Mouse (Mus musculus): ENCODE measurements around the gene Slc26a11. TPM values are rescaled to one million over a fixed set of nuclear protein-coding genes. Genes with fewer than 3 reads are reported as not detected.

Slc26a11 gene
- polyA plus RNA-seq, 1 experiment from 2014 or later, result 10.8 TPM

DNA sequence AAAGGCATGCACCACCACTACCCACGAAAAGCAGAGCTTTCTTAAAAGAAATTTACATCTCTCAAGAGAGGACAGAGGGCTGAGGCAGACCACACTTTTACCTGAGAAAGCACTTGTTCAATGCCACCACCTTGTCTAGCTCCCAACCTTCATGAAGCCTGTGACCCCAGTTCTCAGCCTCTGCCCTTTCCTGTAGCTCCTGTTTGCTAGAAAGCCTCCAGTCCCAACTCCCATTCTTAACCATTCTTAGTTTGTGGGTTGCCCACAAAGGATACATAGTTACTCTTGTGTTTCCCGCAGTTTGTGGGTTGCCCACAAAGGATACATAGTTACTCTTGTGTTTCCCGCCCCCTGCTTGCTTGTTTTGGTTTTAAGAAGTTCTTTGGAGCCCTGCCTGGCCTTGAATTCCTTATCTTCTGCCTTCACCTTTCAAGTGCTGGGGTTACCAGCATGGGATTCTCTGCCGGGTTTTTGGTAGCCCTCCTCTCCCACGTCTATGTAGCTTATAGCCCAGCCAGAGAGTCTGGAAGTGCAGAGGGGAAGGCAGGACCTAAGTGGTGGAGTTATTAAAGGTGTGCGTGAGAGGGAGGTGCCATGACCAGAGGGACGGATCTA, 36.1 kb downstream of the Slc26a11 start:
- Histone ChIP-seq H3K4me3 (replicated peaks) (peak overlapping the region; percentile 70), H3K9me3 (replicated peaks) (no peaks in the 10 kb centered on the region), H3K36me3 (no peaks in the 10 kb centered on the region), H3K27me3 (peaks cover 42% of the 10 kb centered on the region), H3K4me2 (peak overlapping the region; percentile 98), H3K9ac (no peak overlapping the region; the same call in 1 of the 2 replicates), H3K27ac (no peak overlapping the region; the same call in 1 of the 2 replicates), H3K4me1 (peaks cover 53% of the 10 kb centered on the region)
- ATAC-seq (replicated peaks; ENCODE audit: low FRiP score), result no peak
- WGBS, result 44% methylated on average over 7 of the region's 7 CpGs

DNA sequence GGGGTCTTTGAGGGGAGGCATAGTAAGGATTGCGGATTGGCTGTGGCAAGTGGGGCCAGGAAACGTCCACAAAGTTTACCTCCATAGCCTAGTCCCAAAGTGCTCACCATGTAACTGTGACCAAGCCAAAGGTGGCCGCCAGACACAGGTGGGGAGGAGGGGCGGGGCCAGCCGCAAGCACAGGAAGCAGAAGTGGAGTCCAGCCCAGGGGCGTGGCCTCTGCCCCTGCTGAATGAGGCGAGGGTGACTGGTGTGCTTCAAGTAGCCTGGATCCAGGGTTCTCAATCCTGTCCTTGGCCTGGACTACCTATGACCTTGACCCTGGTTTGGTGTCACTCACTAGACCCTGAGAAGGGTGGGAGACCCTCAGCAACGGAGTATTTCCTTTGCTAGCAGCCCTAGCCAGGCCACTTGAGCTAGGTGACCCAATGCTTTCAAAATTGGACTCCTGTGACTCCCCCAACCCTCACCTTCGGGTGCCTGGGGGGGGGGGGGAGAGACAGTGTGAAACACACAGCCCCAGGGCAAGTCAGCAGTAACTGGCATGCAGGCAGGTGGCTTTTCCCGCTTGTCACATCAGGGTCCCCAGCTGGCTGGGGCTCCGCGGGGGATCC, 36.8 kb downstream of the Slc26a11 start:
- 12% methylated on average over 12 of the region's 12 CpGs for WGBS
- peak overlapping the region; percentile 70 for H3K4me3 ChIP-seq (replicated peaks)
- peak; percentile 57; the same call in 1 of the 2 replicates for ATAC-seq (replicated peaks; ENCODE audit: low FRiP score)
- no peaks in the 10 kb centered on the region for H3K9me3 ChIP-seq (replicated peaks)
- peaks cover 45% of the 10 kb centered on the region for H3K27me3 ChIP-seq
- peak overlapping the region; percentile 98 for H3K4me2 ChIP-seq
- no peak overlapping the region for H3K27ac ChIP-seq
- H3K36me3 ChIP-seq, result no peaks in the 10 kb centered on the region
- H3K9ac ChIP-seq, result no peak overlapping the region
- H3K4me1 ChIP-seq, result peaks cover 53% of the 10 kb centered on the region

DNA sequence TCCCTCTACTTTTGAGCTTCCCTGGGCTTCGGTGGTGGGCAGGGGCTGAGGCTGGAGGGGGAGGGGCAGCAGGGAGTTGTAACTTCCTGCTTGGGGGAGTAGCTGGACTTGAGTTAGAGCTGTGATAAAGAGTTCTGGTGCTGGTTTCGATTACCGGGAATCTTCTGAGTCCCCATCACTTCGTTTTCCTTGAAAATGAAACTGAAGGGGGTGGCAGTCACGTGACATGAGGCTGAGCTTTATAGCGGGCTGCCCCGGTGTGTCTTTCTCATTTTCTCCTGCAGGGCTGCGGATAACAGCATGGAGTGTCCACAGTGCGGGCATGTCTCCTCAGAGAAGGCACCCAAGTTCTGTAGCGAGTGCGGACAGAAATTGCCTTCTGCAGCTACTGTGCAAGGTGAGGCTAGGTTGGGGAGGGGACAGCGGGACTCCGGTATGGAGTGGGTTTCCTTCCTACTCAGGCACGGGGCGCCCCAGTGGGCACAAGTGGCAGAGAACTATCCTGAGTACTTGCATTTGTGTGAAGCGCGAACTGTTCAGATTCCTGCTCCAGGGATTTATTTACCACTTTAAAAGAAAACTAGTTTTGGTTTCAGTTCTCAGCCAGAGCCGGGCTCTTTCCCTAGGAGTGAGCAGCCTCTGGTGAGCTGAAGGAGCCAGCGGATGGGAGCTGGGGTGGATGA, 37.6 kb downstream of the Slc26a11 start, which contains the start of gene Rnf213:
Gene Rnf213 (plus strand): TSS at position 301 of the 683 bp plus-strand sequence.
- ATAC-seq (replicated peaks; ENCODE audit: low FRiP score), result peak; percentile 43; the same call in 1 of the 2 replicates

DNA sequence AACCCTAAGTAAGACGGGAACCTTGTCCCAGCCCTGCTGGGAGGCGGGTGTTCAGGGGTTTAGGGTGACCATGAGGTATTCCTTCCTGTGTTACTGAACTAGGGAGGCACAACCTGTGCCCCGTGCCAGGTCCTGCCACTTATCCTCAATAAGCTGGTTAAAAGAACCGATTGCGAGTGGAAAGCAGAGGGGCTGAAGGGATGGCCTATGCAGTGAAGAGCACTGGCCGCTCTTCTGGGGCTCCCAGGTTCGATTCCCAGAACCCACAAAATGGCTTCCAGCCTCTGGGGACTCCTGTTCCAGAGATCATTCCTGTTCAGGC, 38.1 kb downstream of the Slc26a11 start:
- Histone ChIP-seq H3K4me1 (peaks cover 47% of the 10 kb centered on the region), H3K9ac (peak overlapping the region; percentile 61), H3K27me3 (peaks cover 37% of the 10 kb centered on the region), H3K36me3 (no peaks in the 10 kb centered on the region), H3K4me2 (peak overlapping the region; percentile 98), H3K27ac (peak overlapping the region; percentile 81), H3K4me3 (replicated peaks) (peak overlapping the region; percentile 70), H3K9me3 (replicated peaks) (no peaks in the 10 kb centered on the region)
- no peak for ATAC-seq (replicated peaks; ENCODE audit: low FRiP score)
- WGBS, result 26% methylated on average over 7 of the region's 7 CpGs

More for the DNA sequence above, 37.6 kb downstream of the Slc26a11 start, which contains the start of gene Rnf213:
- peak within 1 kb of the TSS; percentile 98 for H3K4me2 ChIP-seq
- peaks cover 47% of the 10 kb centered on the region for H3K4me1 ChIP-seq
- H3K9me3 ChIP-seq (replicated peaks), result no peaks in the 10 kb centered on the region
- H3K9ac ChIP-seq, result peak within 1 kb of the TSS; percentile 61
- WGBS, result under 1% methylated on average over 19 of the region's 19 CpGs
- peak within 1 kb of the TSS; percentile 70 for H3K4me3 ChIP-seq (replicated peaks)
- no peaks in the 10 kb centered on the region for H3K36me3 ChIP-seq
- peaks cover 42% of the 10 kb centered on the region for H3K27me3 ChIP-seq
- peak within 1 kb of the TSS; percentile 81 for H3K27ac ChIP-seq

DNA sequence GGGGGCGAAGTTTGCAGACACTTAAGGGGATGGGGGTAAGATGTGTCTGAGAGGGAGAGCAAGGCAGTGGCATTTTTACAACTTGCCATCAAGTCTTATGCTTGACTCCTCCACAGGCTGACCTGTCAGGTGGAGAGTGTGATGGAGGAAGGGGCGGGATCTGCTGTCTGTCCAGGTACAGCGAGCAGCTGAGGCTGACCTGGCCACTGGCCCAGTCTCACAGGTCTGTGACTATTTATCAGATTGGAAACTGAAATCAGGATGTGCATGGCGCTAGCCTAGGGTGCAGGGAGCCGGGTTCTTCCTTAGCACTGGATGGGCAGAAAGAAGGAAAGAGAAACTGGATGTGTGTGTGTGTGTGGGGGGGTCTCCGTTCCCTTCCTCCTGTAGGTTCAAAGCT, 38.9 kb downstream of the Slc26a11 start:
- Histone ChIP-seq H3K4me2 (peak overlapping the region; percentile 98), H3K4me3 (replicated peaks) (peak overlapping the region; percentile 70), H3K27ac (no peak overlapping the region; the same call in 1 of the 2 replicates), H3K4me1 (peaks cover 47% of the 10 kb centered on the region), H3K36me3 (no peaks in the 10 kb centered on the region), H3K9me3 (replicated peaks) (no peaks in the 10 kb centered on the region), H3K27me3 (peaks cover 29% of the 10 kb centered on the region), H3K9ac (no peak overlapping the region)
- ATAC-seq (replicated peaks; ENCODE audit: low FRiP score), result no peak
- 53% methylated on average over 6 of the region's 6 CpGs for WGBS

DNA sequence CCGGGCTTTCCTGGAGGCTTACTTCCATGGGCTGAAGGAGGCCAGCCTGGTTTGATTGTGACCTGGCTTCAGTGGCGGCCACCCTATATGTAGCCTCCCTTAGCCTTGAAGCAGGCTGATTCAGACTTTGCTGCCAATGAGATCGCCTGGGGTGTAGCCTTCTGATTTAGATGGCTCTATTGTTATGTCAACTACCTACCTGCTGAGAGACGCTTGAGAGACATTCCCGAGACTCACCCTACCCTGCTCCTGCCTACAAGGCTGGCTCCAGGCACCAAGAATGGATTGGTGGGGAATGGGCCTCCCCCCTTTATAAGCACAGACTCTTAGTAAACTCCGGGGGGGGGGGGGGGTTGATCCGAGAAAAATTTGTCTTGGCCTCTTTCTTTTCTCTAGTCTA, 40.0 kb downstream of the Slc26a11 start:
- H3K4me3 ChIP-seq (replicated peaks), result no peak overlapping the region
- no peak overlapping the region; the same call in 1 of the 2 replicates for H3K4me2 ChIP-seq
- H3K4me1 ChIP-seq, result peaks cover 41% of the 10 kb centered on the region
- H3K27me3 ChIP-seq, result peaks cover 29% of the 10 kb centered on the region
- H3K36me3 ChIP-seq, result no peaks in the 10 kb centered on the region
- 34% methylated on average over 7 of the region's 7 CpGs for WGBS
- ATAC-seq (replicated peaks; ENCODE audit: low FRiP score), result no peak
- no peak overlapping the region for H3K9ac ChIP-seq
- no peak overlapping the region for H3K27ac ChIP-seq
- no peaks in the 10 kb centered on the region for H3K9me3 ChIP-seq (replicated peaks)

DNA sequence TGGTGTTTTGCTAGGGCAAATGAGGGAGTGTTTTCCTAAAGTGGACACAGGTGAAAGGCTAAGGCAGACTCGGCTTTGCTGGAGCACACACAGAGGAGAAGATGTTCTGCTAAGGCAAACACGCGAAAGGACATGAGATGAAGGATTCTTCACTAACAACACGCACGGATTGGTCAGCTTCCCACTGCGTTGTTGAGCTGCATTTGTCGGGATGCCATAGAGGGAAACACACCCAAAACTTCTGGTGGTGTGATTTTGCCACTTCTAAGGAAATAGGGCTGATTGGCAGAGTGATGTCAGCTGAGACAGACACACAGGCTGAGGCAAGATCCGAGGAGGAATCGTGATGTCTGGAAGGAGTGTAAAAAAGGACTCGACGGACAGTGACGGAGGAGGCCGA, 40.6 kb downstream of the Slc26a11 start:
- ATAC-seq (replicated peaks; ENCODE audit: low FRiP score), result no peak
- no peak overlapping the region for H3K27ac ChIP-seq
- H3K27me3 ChIP-seq, result peaks cover 29% of the 10 kb centered on the region
- H3K36me3 ChIP-seq, result no peaks in the 10 kb centered on the region
- no peak overlapping the region for H3K9ac ChIP-seq
- 32% methylated on average over 13 of the region's 13 CpGs for whole genome bisulfite sequencing
- H3K4me2 ChIP-seq, result no peak overlapping the region
- H3K4me3 ChIP-seq (replicated peaks), result no peak overlapping the region
- peaks cover 36% of the 10 kb centered on the region for H3K4me1 ChIP-seq
- no peaks in the 10 kb centered on the region for H3K9me3 ChIP-seq (replicated peaks)

DNA sequence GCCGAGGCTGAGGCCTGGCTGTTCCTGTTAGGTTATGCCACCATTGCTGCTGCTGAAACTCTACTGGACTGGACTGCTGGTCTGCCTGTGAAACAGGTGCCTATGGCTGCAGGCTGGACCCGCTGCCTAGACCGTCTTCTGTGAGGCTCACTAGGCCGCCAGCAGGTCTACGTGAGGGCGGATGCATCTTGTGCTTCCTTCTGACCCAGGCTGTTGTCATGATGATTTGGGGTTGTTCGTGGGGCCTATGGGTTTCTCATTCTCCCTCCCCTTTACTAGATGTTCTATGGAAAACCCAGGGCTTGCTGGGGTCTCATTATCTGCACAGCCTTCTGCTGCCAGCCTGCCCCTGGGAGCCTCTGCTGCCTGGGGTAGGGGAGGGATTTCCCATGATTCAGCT, 41.1 kb downstream of the Slc26a11 start:
- H3K4me2 ChIP-seq, result no peak overlapping the region
- no peaks in the 10 kb centered on the region for H3K9me3 ChIP-seq (replicated peaks)
- no peak overlapping the region for H3K9ac ChIP-seq
- H3K27me3 ChIP-seq, result peaks cover 25% of the 10 kb centered on the region
- no peak for ATAC-seq (replicated peaks; ENCODE audit: low FRiP score)
- peaks cover 31% of the 10 kb centered on the region for H3K4me1 ChIP-seq
- H3K36me3 ChIP-seq, result no peaks in the 10 kb centered on the region
- no peak overlapping the region for H3K4me3 ChIP-seq (replicated peaks)
- WGBS, result 76% methylated on average over 7 of the region's 7 CpGs
- no peak overlapping the region for H3K27ac ChIP-seq

DNA sequence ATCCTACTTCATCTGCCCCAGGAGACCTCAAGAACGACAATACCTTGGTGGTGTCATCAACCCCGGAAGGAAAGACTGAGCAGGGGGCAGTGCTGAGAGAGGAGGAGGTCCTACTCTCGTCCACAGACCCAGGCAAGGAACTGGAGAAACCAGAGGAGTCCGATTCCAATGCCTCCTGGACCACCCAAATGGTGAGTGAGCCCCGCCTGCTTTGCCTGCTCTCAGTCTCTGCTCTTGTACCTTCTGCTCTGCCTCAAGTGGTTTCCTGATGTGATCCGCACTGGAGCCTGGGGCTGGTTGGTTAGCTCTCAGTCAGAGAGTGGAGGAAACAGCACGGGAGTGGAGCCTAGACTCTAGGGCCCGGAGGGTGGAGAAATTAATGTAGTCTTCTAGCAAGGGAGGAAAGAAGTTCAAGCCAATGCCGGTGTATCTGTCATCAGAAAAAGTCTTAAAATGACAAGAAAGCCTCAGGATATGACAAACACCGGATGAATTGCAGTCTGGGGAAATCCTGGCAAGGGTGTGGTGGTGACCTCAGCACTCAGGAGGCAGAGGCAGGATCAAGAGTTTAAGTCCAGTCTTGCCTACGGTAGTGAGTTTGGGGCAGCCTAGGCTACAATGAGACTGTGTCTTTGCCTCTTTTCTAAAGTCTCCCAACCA, 47.3 kb downstream of the Slc26a11 start:
- Histone ChIP-seq H3K4me1 (no peaks in the 10 kb centered on the region), H3K4me3 (replicated peaks) (no peak overlapping the region), H3K27me3 (no peaks in the 10 kb centered on the region), H3K4me2 (no peak overlapping the region), H3K9me3 (replicated peaks) (no peaks in the 10 kb centered on the region), H3K27ac (no peak overlapping the region), H3K9ac (no peak overlapping the region), H3K36me3 (peaks cover 9% of the 10 kb centered on the region; the same call in 1 of the 2 replicates)
- 52% methylated on average over 11 of the region's 11 CpGs for WGBS
- ATAC-seq (replicated peaks; ENCODE audit: low FRiP score), result no peak

DNA sequence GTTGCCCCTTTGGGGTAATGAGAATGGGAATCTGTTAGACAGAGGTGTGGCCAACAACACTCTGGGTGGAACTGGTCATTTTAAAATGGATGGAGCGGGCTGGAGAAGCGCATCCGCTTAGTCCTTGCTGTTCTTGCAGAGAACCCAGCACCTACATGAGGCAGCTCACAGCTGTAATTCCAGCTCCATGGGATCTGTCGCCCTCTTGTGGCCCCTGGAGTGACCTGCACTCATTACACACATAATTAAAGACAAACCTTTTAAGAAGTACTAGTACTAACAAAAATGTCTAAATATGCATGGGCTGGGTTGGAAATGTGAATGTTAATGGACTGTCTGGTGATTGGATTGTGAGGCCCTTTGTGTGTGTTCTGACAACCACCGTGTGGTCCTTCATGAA, 49.3 kb downstream of the Slc26a11 start:
- Histone ChIP-seq H3K4me1 (no peaks in the 10 kb centered on the region), H3K27me3 (no peaks in the 10 kb centered on the region), H3K36me3 (peaks cover 9% of the 10 kb centered on the region; the same call in 1 of the 2 replicates), H3K9ac (no peak overlapping the region), H3K27ac (no peak overlapping the region), H3K4me2 (no peak overlapping the region), H3K9me3 (replicated peaks) (no peaks in the 10 kb centered on the region), H3K4me3 (replicated peaks) (no peak overlapping the region)
- 70% methylated on average over 5 of the region's 5 CpGs for WGBS
- ATAC-seq (replicated peaks; ENCODE audit: low FRiP score), result no peak

DNA sequence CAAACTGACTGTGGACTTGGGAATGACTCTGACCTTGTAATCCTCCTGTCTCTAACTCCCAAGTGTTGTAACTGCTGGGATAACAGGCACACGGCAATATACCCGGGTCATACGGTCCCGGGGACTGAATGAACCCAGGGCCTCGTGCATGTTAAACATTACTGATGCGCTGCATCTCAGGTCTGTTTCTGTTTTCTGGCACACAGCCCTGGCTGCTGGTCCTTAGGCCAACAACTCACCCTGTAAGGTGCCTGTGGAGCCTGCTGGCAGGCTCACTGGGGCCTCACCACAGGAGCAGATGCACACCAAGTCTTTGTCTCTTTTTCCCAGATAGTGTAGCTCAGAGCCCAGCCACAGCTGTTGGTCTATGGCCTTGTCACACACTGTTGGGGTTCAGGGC, 52.0 kb downstream of the Slc26a11 start:
- no peaks in the 10 kb centered on the region for H3K27me3 ChIP-seq
- ATAC-seq (replicated peaks; ENCODE audit: low FRiP score), result no peak
- no peak overlapping the region for H3K4me3 ChIP-seq (replicated peaks)
- H3K4me2 ChIP-seq, result no peak overlapping the region
- no peak overlapping the region for H3K27ac ChIP-seq
- no peaks in the 10 kb centered on the region for H3K4me1 ChIP-seq
- H3K9me3 ChIP-seq (replicated peaks), result no peaks in the 10 kb centered on the region
- 88% methylated on average over 6 of the region's 6 CpGs for WGBS
- H3K9ac ChIP-seq, result no peak overlapping the region
- peaks cover 27% of the 10 kb centered on the region for H3K36me3 ChIP-seq

DNA sequence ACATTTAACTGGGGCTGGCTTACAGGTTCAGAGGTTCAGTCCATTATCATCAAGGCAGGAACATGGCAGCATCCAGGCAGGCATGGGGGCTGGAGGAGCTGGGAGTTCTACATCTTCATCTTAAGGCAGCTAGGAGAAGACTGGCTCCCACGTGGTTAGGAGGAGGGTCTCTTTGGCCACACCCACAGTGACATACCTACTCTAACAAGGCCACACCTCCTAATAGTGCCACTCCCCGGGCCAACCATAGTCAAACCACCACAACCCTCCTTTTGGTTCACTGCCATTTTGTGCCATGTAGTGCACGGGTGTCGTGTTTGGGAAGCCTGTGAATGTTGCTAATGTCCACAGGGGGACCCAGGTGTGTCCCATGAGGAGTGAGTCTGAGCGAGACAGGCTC, 52.6 kb downstream of the Slc26a11 start:
- Histone ChIP-seq H3K9ac (no peak overlapping the region), H3K4me3 (replicated peaks) (no peak overlapping the region), H3K4me2 (no peak overlapping the region), H3K4me1 (no peaks in the 10 kb centered on the region), H3K36me3 (peaks cover 27% of the 10 kb centered on the region), H3K9me3 (replicated peaks) (no peaks in the 10 kb centered on the region), H3K27me3 (no peaks in the 10 kb centered on the region), H3K27ac (no peak overlapping the region)
- 57% methylated on average over 5 of the region's 5 CpGs for WGBS
- ATAC-seq (replicated peaks; ENCODE audit: low FRiP score), result no peak

Data from kidney, embryonic 15.5 days (tissue).